Mouse (Mus musculus): Measurements from ENCODE around the gene Chn2.

GRCm38 (mm10) chr6:54082576-54082975 lies 43.2 kb downstream of the Chn2 start:
- TF ChIP-seq POLR2A (IDR thresholded peaks at IDR 0.05; ENCODE audit: borderline replicate concordance, extremely low read depth, insufficient read depth, insufficient read length, poor library complexity, severe bottlenecking) (no peak), CTCF (IDR thresholded peaks at IDR 0.05; ENCODE audit: borderline replicate concordance, extremely low read depth, insufficient read depth, insufficient read length) (no peak)
